Mouse (Mus musculus) cerebellum, adult 18-20 months (tissue): Measurements from ENCODE around the gene Zfp57.

Experiments
- DNase-seq, 2 experiments: peaks; one replicate each; pipeline ENCODE4 v3.0.0; 2021

Zfp57 gene

GRCm38 (mm10) chr17:37046312-37047112, 45.5 kb downstream of the Zfp57 start:
- DNase-seq, result peak; percentile 78 to 81

- DNase-seq, result peak; percentile 37 to 51
Measured at GRCm38 (mm10) chr17:37047332-37047976, 46.5 kb downstream of the Zfp57 start.

DNA sequence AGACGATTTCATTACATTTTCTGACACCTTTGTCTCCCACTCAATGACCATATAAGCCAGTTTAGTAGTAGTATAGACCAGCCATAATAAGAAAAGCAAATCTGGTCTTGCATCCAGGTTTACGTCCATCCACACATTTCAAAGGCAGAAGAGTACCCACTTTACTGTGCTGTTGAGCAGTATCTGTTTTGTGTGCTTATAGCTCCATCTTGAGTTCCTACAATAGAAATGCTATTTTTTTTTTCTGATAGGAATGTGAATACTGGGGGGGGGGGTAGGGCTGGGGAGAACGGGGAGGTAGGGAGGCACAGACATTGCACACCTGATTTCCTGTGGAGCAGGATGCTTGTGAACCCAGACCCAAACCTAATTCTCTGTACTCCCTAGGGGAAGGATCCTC, 47.0 kb downstream of the Zfp57 start:
- DNase-seq, result no peak

- DNase-seq, result peak; percentile 27 to 43
Measured at GRCm38 (mm10) chr17:37048383-37048782, 47.4 kb downstream of the Zfp57 start.

DNA sequence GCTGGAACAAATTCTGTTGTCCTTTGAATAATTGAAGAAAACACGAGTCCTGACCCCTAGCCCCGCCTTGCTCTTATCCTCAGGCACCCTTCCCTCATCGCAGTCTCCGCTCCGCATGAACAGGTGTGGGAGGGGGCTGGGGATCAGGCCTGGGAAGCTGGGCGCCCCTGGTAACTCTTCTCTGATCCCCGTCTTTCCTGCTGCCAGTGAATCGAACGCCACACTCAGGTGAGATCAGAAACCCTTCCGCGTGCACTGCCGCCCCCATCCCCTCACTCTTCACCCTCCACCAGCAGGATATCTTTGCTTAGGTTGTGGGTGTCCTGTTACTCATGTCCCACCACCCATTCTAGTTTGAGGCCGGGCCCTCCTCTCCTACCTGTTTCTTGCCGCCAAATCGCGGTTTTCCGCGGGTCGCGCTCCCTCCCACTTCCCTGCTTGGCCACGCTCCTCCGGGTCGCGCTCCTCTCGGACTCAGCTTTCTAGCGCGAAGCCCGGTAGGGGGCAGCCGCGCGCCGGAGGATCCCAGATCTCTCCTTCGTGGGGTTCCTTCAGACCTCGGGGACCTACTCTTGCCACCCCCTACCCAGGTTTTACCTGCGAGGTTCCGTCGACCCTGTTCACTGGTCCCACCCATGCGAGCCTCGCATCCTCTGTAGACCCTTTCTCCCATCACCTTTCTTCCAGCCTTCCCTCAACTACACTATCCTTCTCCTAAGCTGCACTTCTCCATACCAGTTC, 48.8 kb downstream of the Zfp57 start:
- DNase-seq, result peak; percentile 86 to 92

DNA sequence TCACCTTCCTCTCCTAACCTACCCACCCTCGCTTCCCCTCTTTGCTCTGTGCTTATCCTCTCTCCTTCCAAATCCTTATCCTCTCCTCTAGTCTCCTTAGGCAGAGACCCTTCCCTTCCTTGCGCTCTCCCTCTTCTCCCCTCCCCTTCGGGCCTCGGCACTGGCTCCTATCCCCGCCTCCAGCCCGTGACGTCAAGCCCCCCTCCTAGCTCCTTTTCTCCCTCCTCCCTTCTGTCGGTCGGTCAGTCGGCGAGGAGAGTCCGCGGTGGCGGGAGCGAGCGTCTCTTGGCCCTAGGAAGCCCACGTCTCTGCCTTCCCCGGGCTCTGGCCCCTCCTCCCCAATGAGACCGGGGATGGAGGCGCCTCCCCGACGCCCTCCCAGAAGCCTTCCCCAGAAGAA, 49.4 kb downstream of the Zfp57 start:
- peak; percentile 94 to 97 for DNase-seq

GRCm38 (mm10) chr17:37050876-37051275, 49.9 kb downstream of the Zfp57 start:
- peak in 1 of 2 experiments; percentile 51 for DNase-seq

DNA sequence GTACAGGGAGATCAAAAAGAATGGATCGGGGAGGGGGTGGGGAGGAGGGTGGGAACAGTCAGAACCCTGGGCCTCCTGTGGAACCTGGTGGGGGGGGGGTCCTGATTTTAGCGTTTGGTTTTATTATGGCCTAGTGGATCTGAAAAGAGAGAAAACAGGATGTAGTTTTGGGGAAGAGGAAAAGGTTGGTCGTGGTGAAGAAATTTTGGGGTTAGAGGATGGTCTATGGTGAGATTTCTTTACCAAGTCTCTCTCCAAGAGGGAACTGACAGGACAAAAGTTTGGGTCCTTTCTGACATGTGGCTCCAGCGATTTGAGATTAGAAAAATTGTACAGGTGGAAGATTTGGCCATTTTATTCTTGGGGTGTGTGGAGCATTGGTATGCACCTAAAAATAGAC, 50.8 kb downstream of the Zfp57 start:
- no peak for DNase-seq

DNA sequence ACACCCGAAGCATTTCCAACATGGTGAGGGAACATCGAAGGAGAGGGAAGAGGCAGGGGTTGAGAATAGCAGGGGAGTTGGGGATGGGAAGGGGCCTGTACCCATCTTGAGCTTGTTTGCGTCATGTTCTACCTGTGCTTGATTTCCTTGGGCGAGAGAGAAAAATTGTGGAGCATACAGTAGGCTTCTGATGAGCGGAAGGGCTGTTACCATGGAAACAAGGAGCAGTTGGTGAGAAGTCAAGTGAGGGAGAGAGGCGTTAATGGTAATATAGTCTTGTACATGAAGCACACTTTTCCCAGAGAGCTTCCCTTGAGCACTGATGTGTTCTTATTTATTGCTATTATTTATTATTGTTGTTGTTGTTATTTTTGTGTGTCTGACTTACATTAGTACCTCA, 56.0 kb downstream of the Zfp57 start:
- no peak for DNase-seq
